ENCODE assay signal across 8 mouse cellular contexts in genomic region chr15:82338593-82339112, GRCm38 (mm10). TPM values are rescaled to one million over a fixed set of nuclear protein-coding genes. Genes with fewer than 3 reads are reported as not detected.
A peak's percentile ranks its signal among the peaks of the same experiment; 100 is the strongest.
DNase-seq lines count a peak whose midpoint lies in the region; ATAC-seq lines count a peak whose summit lies in the region.

Gene Naga, minus strand, starts transcription at chr15:82338925.
Gene Pheta2, plus strand, starts transcription at chr15:82338942.
Gene Smdt1, plus strand, starts transcription at chr15:82338959.

- H3K9ac ChIP-seq in heart, embryonic 13.5 days, result peak within 1 kb of the TSS; percentile 80
- H3K9ac ChIP-seq in liver, embryonic 12.5 days, result peak within 1 kb of the TSS; percentile 96
- H3K9ac ChIP-seq in stomach, embryonic 15.5 days, result peak within 1 kb of the TSS; percentile 53

- peaks cover 5% of the 10 kb centered on the region for H3K4me1 ChIP-seq in brown adipose tissue, adult 24 weeks (ENCODE audit: control insufficient read depth, insufficient read depth, insufficient read length, low read length)
- peaks cover 48% of the 10 kb centered on the region for H3K4me1 ChIP-seq in heart, embryonic 13.5 days
- H3K4me1 ChIP-seq in liver, embryonic 12.5 days, result peaks cover 63% of the 10 kb centered on the region
- H3K4me1 ChIP-seq in stomach, embryonic 15.5 days, result peaks cover 38% of the 10 kb centered on the region

- WGBS in heart, embryonic 13.5 days, result under 1% methylated on average over 41 of the region's 41 CpGs
- under 1% methylated on average over 41 of the region's 41 CpGs for WGBS in liver, embryonic 12.5 days (ENCODE audit: insufficient replicate concordance)
- WGBS in stomach, embryonic 15.5 days, result 0% methylated on average over 41 of the region's 41 CpGs

- H3K27ac ChIP-seq in brown adipose tissue, adult 24 weeks (replicated peaks; ENCODE audit: low read depth, low read length), result peak within 1 kb of the TSS; percentile 60
- peak within 1 kb of the TSS; percentile 89 for H3K27ac ChIP-seq in heart, embryonic 13.5 days (replicated peaks)
- H3K27ac ChIP-seq in liver, embryonic 12.5 days, result peak within 1 kb of the TSS; percentile 100
- peak within 1 kb of the TSS; percentile 88 for H3K27ac ChIP-seq in stomach, embryonic 15.5 days

- no peaks in the 10 kb centered on the region for H3K9me3 ChIP-seq in heart, embryonic 13.5 days
- H3K9me3 ChIP-seq in liver, embryonic 12.5 days (replicated peaks), result no peaks in the 10 kb centered on the region
- H3K9me3 ChIP-seq in stomach, embryonic 15.5 days, result no peaks in the 10 kb centered on the region

- H3K4me2 ChIP-seq in heart, embryonic 13.5 days, result peak within 1 kb of the TSS; percentile 93
- peak within 1 kb of the TSS; percentile 94 for H3K4me2 ChIP-seq in liver, embryonic 12.5 days
- H3K4me2 ChIP-seq in stomach, embryonic 15.5 days, result peak within 1 kb of the TSS; percentile 67

- peak within 1 kb of the TSS; percentile 93 for H3K4me3 ChIP-seq in brown adipose tissue, adult 24 weeks (ENCODE audit: insufficient read depth, low read depth, low read length)
- H3K4me3 ChIP-seq in heart, embryonic 13.5 days, result peak within 1 kb of the TSS; percentile 63
- H3K4me3 ChIP-seq in liver, embryonic 12.5 days, result peak within 1 kb of the TSS; percentile 75
- peak within 1 kb of the TSS; percentile 65 for H3K4me3 ChIP-seq in stomach, embryonic 15.5 days (replicated peaks)

- H3K36me3 ChIP-seq in heart, embryonic 13.5 days, result peaks cover 32% of the 10 kb centered on the region
- H3K36me3 ChIP-seq in liver, embryonic 12.5 days, result peaks cover 44% of the 10 kb centered on the region
- 0 out of 2 replicates have a peak, but pooled peaks cover 6% of the 10 kb centered on the region for H3K36me3 ChIP-seq in stomach, embryonic 15.5 days

- ATAC-seq in heart, embryonic 13.5 days (ENCODE audit: extremely low read depth, insufficient number of reproducible peaks, low FRiP score, low TSS enrichment), result peak; percentile 84
- peak; percentile 82 for ATAC-seq in liver, embryonic 12.5 days
- ATAC-seq in stomach, embryonic 15.5 days (ENCODE audit: insufficient read depth, low FRiP score, low read depth), result peak; percentile 89

- DNase-seq in CD4-positive, CD25-positive, alpha-beta regulatory T cell, adult 2 months (ENCODE audit: low read depth, low spot score), result peak; percentile 97
- DNase-seq in fat pad, adult 2 months (ENCODE audit: extremely low read depth, low read depth, low spot score), result peak; percentile 63
- peak; percentile 98 for DNase-seq in kidney, postnatal 10 days
- DNase-seq in natural killer cell, adult 2 months (ENCODE audit: low spot score in 2 of 2), result peak; percentile 91 to 93

- no peaks in the 10 kb centered on the region for H3K27me3 ChIP-seq in heart, embryonic 13.5 days (replicated peaks)
- H3K27me3 ChIP-seq in liver, embryonic 12.5 days (replicated peaks), result no peaks in the 10 kb centered on the region
- no peaks in the 10 kb centered on the region for H3K27me3 ChIP-seq in stomach, embryonic 15.5 days (replicated peaks)

RNA-seq across cellular contexts. Expression of gene Naga, which starts in this region (rescaled TPM):
- polyA plus RNA-seq in brown adipose tissue, adult 24 weeks (2012; ENCODE audit: insufficient read depth, insufficient read length, missing spikeins), result 13.1 and 13.8 TPM in 2 replicates
- polyA plus RNA-seq in heart, embryonic 13.5 days (2015; fragmentation: Nextera tagmentation; extraction: Ambion mirVana), result 42.2 and 44.7 TPM in 2 replicates
- 36.5 and 40.8 TPM in 2 replicates for polyA plus RNA-seq in liver, embryonic 12.5 days (2016; fragmentation: Nextera tagmentation; extraction: Ambion mirVana)
- polyA plus RNA-seq in stomach, embryonic 15.5 days (2015; fragmentation: Nextera tagmentation; extraction: Ambion mirVana), result 79.6 and 86.8 TPM in 2 replicates

RNA-seq across cellular contexts. Expression of gene Pheta2, which starts in this region (rescaled TPM):
- 0.52 and 1.5 TPM in 2 replicates for polyA plus RNA-seq in brown adipose tissue, adult 24 weeks (2012; ENCODE audit: insufficient read depth, insufficient read length, missing spikeins)
- 9.2 TPM in 2 replicates for polyA plus RNA-seq in heart, embryonic 13.5 days (2015; fragmentation: Nextera tagmentation; extraction: Ambion mirVana)
- 39.1 and 42.8 TPM in 2 replicates for polyA plus RNA-seq in liver, embryonic 12.5 days (2016; fragmentation: Nextera tagmentation; extraction: Ambion mirVana)
- polyA plus RNA-seq in stomach, embryonic 15.5 days (2015; fragmentation: Nextera tagmentation; extraction: Ambion mirVana), result 14.9 and 18.4 TPM in 2 replicates

RNA-seq across cellular contexts. Expression of gene Smdt1, which starts in this region (rescaled TPM):
- 420 and 432 TPM in 2 replicates for polyA plus RNA-seq in brown adipose tissue, adult 24 weeks (2012; ENCODE audit: insufficient read depth, insufficient read length, missing spikeins)
- polyA plus RNA-seq in heart, embryonic 13.5 days (2015; fragmentation: Nextera tagmentation; extraction: Ambion mirVana), result 334 and 366 TPM in 2 replicates
- polyA plus RNA-seq in liver, embryonic 12.5 days (2016; fragmentation: Nextera tagmentation; extraction: Ambion mirVana), result 193 and 196 TPM in 2 replicates
- polyA plus RNA-seq in stomach, embryonic 15.5 days (2015; fragmentation: Nextera tagmentation; extraction: Ambion mirVana), result 288 and 301 TPM in 2 replicates

Comparison
In these comparisons a context has a peak if more than half of its experiments do, and no peak if none do; other contexts are left out.
1. Peak in every context shown above with its lines: DNase-seq, ATAC-seq, H3K4me3 ChIP-seq and H3K27ac ChIP-seq.